ENCODE assay signal across 31 mouse cellular contexts in genomic region chr10:72119447-72119846, GRCm38 (mm10).
DNase-seq lines count a peak whose midpoint lies in the region; ATAC-seq and TF ChIP-seq lines count a peak whose summit lies in the region.
"Had no signal": no experiment of that assay in that cellular context is flagged by ENCODE, and none has a peak within 500 bp of the region (broad histone marks: within the 10 kb centered on the region; RNA-seq: fewer than 3 reads in every experiment).

No protein-coding gene starts in this region.

- intact Hi-C loops in left cerebral cortex, adult 2 months (cut with DNase I): no loop called here

- no peak overlapping the region for H3K4me2 ChIP-seq in lung, postnatal 0 days (replicated peaks; ENCODE audit: low read depth, low read length)
- H3K4me2 ChIP-seq in midbrain, embryonic 16.5 days (ENCODE audit: low read length): no peak overlapping the region
- H3K4me2 ChIP-seq: heart, embryonic 12.5 days; kidney, embryonic 15.5 days; limb, embryonic 15.5 days; liver, embryonic 13.5 days; midbrain, embryonic 11.5 days; neural tube, embryonic 12.5 days had no signal

- no peak overlapping the region for H3K27ac ChIP-seq in lung, postnatal 0 days (ENCODE audit: low read length)
- no peak overlapping the region for H3K27ac ChIP-seq in MEL (ENCODE audit: control insufficient read depth, low read depth, low read length)
- no peak overlapping the region for H3K27ac ChIP-seq in midbrain, embryonic 16.5 days (ENCODE audit: low read length)
- H3K27ac ChIP-seq in left cerebral cortex, adult 2 months: no peak overlapping the region
- H3K27ac ChIP-seq: gastrocnemius, adult 2 months; heart, adult 2 months; kidney, embryonic 15.5 days; limb, embryonic 10.5 days; limb, embryonic 15.5 days; liver, embryonic 13.5 days; neural tube, embryonic 12.5 days had no signal

- ATAC-seq in lung, postnatal 0 days: no peak
- no peak for ATAC-seq in midbrain, embryonic 16.5 days
- ATAC-seq in activated CD4-positive, CD25-positive, alpha-beta regulatory T cell, adult 4 months: no peak
- ATAC-seq: forebrain, embryonic 16.5 days; hindbrain, embryonic 16.5 days had no signal

- no peak for TF ChIP-seq EP300 in lung, postnatal 0 days (IDR thresholded peaks at IDR 0.05)
- TF ChIP-seq EP300 in MEL (IDR thresholded peaks at IDR 0.05; ENCODE audit: low read depth in 1 of 2, low read length in 2 of 2): no peak

- 0 out of 2 replicates have a peak, but pooled peaks have one; percentile 6 for TF ChIP-seq CTCF in lung, postnatal 0 days (IDR thresholded peaks at IDR 0.05)
- peak in 2 of 3 experiments; percentile 11 to 38; a peak in 3 of 6 replicates for TF ChIP-seq CTCF in MEL (IDR thresholded peaks at IDR 0.05 in 2 of 3, conservative IDR thresholded peaks at IDR 0.05 in 1 of 3; ENCODE audit: control insufficient read depth in 1 of 3, insufficient read depth in 1 of 3, low read depth in 2 of 3, low read length in 3 of 3, poor library complexity in 1 of 3, severe bottlenecking in 1 of 3)
- TF ChIP-seq CTCF in left cerebral cortex, adult 2 months (IDR thresholded peaks at IDR 0.05): no peak; the same call in 1 of the 2 replicates

- no peak for DNase-seq in lung, postnatal 0 days (ENCODE audit: low spot score)
- no peak for DNase-seq in lung, adult 18-20 months
- DNase-seq in MEL (ENCODE audit: low read depth, low spot score) (peak; percentile 23), ZHBTc4 (ENCODE audit: low read depth, low spot score) (peak; percentile 47)
- DNase-seq in left cerebral cortex, adult 2 months (ENCODE audit: extremely low spot score in 1 of 2, low spot score in 2 of 2): no peak
- DNase-seq: adrenal gland, adult 8-10 months; B cell, adult 2 months; cerebellum, adult 11 months; gastrocnemius, adult 2 months; heart, adult 2 months; kidney, adult 18-20 months; kidney, postnatal 25 days; liver, embryonic 13.5 days; lung, adult 2 months; lung, postnatal 36 days; right cerebral cortex, adult 18-20 months; right cerebral cortex, postnatal 4 days; thymus, adult 2 months; thymus, postnatal 36 days had no signal

- H3K36me3 ChIP-seq in lung, postnatal 0 days (ENCODE audit: insufficient read depth, low read length): no peaks in the 10 kb centered on the region
- H3K36me3 ChIP-seq in MEL (ENCODE audit: control insufficient read depth in 1 of 2, insufficient read depth in 2 of 2, low read length in 2 of 2): no peaks in the 10 kb centered on the region
- H3K36me3 ChIP-seq in midbrain, embryonic 16.5 days (ENCODE audit: control insufficient read depth, insufficient read depth, low read length): no peaks in the 10 kb centered on the region
- H3K36me3 ChIP-seq: heart, embryonic 12.5 days; kidney, embryonic 15.5 days; limb, embryonic 10.5 days; limb, embryonic 15.5 days; liver, embryonic 13.5 days; neural tube, embryonic 12.5 days had no signal

- WGBS in lung, postnatal 0 days: 90% methylated on average over 2 of the region's 2 CpGs
- 98% methylated on average over 2 of the region's 2 CpGs for WGBS in midbrain, embryonic 16.5 days

- H3K79me2 ChIP-seq in MEL (ENCODE audit: control insufficient read depth, insufficient read depth, low read length, poor library complexity): no peaks in the 10 kb centered on the region

- no peak overlapping the region for H3K9ac ChIP-seq in lung, postnatal 0 days (replicated peaks; ENCODE audit: low read depth)
- H3K9ac ChIP-seq in MEL (ENCODE audit: control insufficient read depth, low read depth, low read length, poor library complexity, severe bottlenecking): no peak overlapping the region
- H3K9ac ChIP-seq in midbrain, embryonic 16.5 days (ENCODE audit: low read depth, low read length): no peak overlapping the region
- H3K9ac ChIP-seq: heart, embryonic 12.5 days; kidney, embryonic 15.5 days; limb, embryonic 15.5 days; liver, embryonic 13.5 days; neural tube, embryonic 12.5 days had no signal

- H3K4me3 ChIP-seq in lung, postnatal 0 days (ENCODE audit: low read depth, low read length): no peak overlapping the region
- H3K4me3 ChIP-seq in MEL (ENCODE audit: control insufficient read depth in 1 of 2, insufficient read depth in 1 of 2, low read depth in 2 of 2, low read length in 2 of 2): no peak overlapping the region
- H3K4me3 ChIP-seq in midbrain, embryonic 16.5 days (ENCODE audit: low read depth, low read length): no peak overlapping the region
- H3K4me3 ChIP-seq in left cerebral cortex, adult 2 months: no peak overlapping the region
- H3K4me3 ChIP-seq: erythroblast, embryonic 14.5 days; gastrocnemius, adult 2 months; heart, adult 2 months; heart, embryonic 12.5 days; kidney, embryonic 15.5 days; limb, embryonic 10.5 days; limb, embryonic 15.5 days; liver, embryonic 13.5 days; myocyte; neural tube, embryonic 12.5 days had no signal

- H3K4me1 ChIP-seq in lung, postnatal 0 days (ENCODE audit: insufficient read depth, low read depth, low read length): no peaks in the 10 kb centered on the region
- H3K4me1 ChIP-seq in MEL (ENCODE audit: control insufficient read depth in 1 of 2, insufficient read depth in 2 of 2, low read length in 2 of 2): no peaks in the 10 kb centered on the region
- no peaks in the 10 kb centered on the region for H3K4me1 ChIP-seq in midbrain, embryonic 16.5 days (ENCODE audit: control insufficient read depth, insufficient read depth, low read length)
- H3K4me1 ChIP-seq: heart, embryonic 12.5 days; kidney, embryonic 15.5 days; limb, embryonic 10.5 days; limb, embryonic 15.5 days; liver, embryonic 13.5 days; neural tube, embryonic 12.5 days had no signal

- TF ChIP-seq POLR2A in MEL (IDR thresholded peaks at IDR 0.05; ENCODE audit: control insufficient read depth in 1 of 2, insufficient read depth in 1 of 2, low read depth in 1 of 2, low read length in 2 of 2, poor library complexity in 1 of 2): no peak

- TF ChIP-seq RAD21 in MEL (IDR thresholded peaks at IDR 0.05; ENCODE audit: low read depth, low read length): peak; percentile 35

- no peaks in the 10 kb centered on the region for H3K9me3 ChIP-seq in lung, postnatal 0 days (ENCODE audit: low read length)
- no peaks in the 10 kb centered on the region for H3K9me3 ChIP-seq in MEL (replicated peaks; ENCODE audit: insufficient read depth, low read length)
- H3K9me3 ChIP-seq in midbrain, embryonic 16.5 days (replicated peaks; ENCODE audit: control insufficient read depth, low read length, poor library complexity, severe bottlenecking): no peaks in the 10 kb centered on the region
- H3K9me3 ChIP-seq: limb, embryonic 10.5 days; limb, embryonic 15.5 days; liver, embryonic 13.5 days had no signal

- no peaks in the 10 kb centered on the region for H3K27me3 ChIP-seq in lung, postnatal 0 days (replicated peaks; ENCODE audit: insufficient read depth, low read length)
- H3K27me3 ChIP-seq in MEL (ENCODE audit: control insufficient read depth in 1 of 2, insufficient read depth in 2 of 2, low read length in 2 of 2): no peaks in the 10 kb centered on the region
- no peaks in the 10 kb centered on the region for H3K27me3 ChIP-seq in midbrain, embryonic 16.5 days (ENCODE audit: control insufficient read depth, insufficient read depth, low read depth, low read length)
- H3K27me3 ChIP-seq: heart, embryonic 12.5 days; kidney, embryonic 15.5 days; limb, embryonic 15.5 days; liver, embryonic 13.5 days; neural tube, embryonic 12.5 days had no signal

TF ChIP-seq in MEL, 35 proteins besides CTCF, POLR2A, EP300 and RAD21:
- no peak for TF ChIP-seq NELFE (IDR thresholded peaks at IDR 0.05; ENCODE audit: low read depth, low read length)
- TF ChIP-seq SMC3 (IDR thresholded peaks at IDR 0.05; ENCODE audit: low read depth, low read length): 0 out of 2 replicates have a peak, but pooled peaks have one; percentile 13

Comparison
In these comparisons a context has a peak if more than half of its experiments do, and no peak if none do; other contexts are left out.
1. DNase-seq: peak in MEL (single experiment) and ZHBTc4 (single experiment); none in lung, postnatal 0 days (single experiment), lung, adult 18-20 months (0 of 2) and left cerebral cortex, adult 2 months (0 of 2).